Mouse (Mus musculus) MEL (cell line): ENCODE data around the gene Ninl.
A peak's percentile ranks its signal among the peaks of the same experiment; 100 is the strongest.

Source experiments
- BHLHE40 ChIP-seq: IDR thresholded peaks from 2 replicates; pipeline ENCODE4 v1.6.1; 2012; ENCODE audit warnings: low read depth, mild to moderate bottlenecking, inconsistent platforms, low read length, improper control_type of control experiment, borderline replicate concordance
- CHD2 ChIP-seq: IDR thresholded peaks from 2 replicates; pipeline ENCODE4 v1.6.1; 2011; ENCODE audit warnings: low read length, improper control_type of control experiment
- CTCF ChIP-seq, 3 experiments: IDR thresholded peaks in 2 of 3; conservative IDR thresholded peaks in 1 of 3; 2 replicates each; pipeline ENCODE4 v1.5.1; 2011 to 2012; ENCODE audit warnings: low read length in 3 of 3, low read depth in 2 of 3, mild to moderate bottlenecking in 2 of 3, improper control_type of control experiment in 1 of 3, inconsistent platforms in 1 of 3, mixed read lengths in 1 of 3, moderate library complexity in 1 of 3; ENCODE audit not compliant: control insufficient read depth in 1 of 3, insufficient read depth in 1 of 3, poor library complexity in 1 of 3, severe bottlenecking in 1 of 3
- E2F4 ChIP-seq: IDR thresholded peaks from 2 replicates; pipeline ENCODE4 v1.6.1; 2011; ENCODE audit warnings: low read depth, low read length, improper control_type of control experiment, borderline replicate concordance
- ELF1 ChIP-seq: IDR thresholded peaks from 2 replicates; pipeline ENCODE4 v1.6.1; 2014; ENCODE audit warnings: low read depth, mild to moderate bottlenecking, inconsistent platforms, low read length, improper control_type of control experiment, moderate library complexity
- EP300 ChIP-seq, 2 experiments: IDR thresholded peaks; 2 replicates each; pipeline ENCODE4 v1.6.1; 2011; ENCODE audit warnings: improper control_type of control experiment in 2 of 2, low read length in 2 of 2, low read depth in 1 of 2, mild to moderate bottlenecking in 1 of 2
- JUND ChIP-seq: IDR thresholded peaks from 2 replicates; pipeline ENCODE4 v1.6.1; 2011; ENCODE audit warnings: low read depth, mild to moderate bottlenecking, improper control_type of control experiment, low read length
- MYC ChIP-seq: IDR thresholded peaks from 2 replicates; pipeline ENCODE4 v1.6.1; 2011; ENCODE audit warnings: low read depth, mild to moderate bottlenecking, low read length, improper control_type of control experiment, moderate library complexity
- POLR2A ChIP-seq, 2 experiments: IDR thresholded peaks; 2 replicates each; pipeline ENCODE4 v1.6.1; 2011 to 2012; ENCODE audit warnings: low read length in 2 of 2, mild to moderate bottlenecking in 2 of 2, control low read depth in 1 of 2, improper control_type of control experiment in 1 of 2, low read depth in 1 of 2, moderate library complexity in 1 of 2; ENCODE audit not compliant: control insufficient read depth in 1 of 2, insufficient read depth in 1 of 2, poor library complexity in 1 of 2
- SMC3 ChIP-seq: IDR thresholded peaks from 2 replicates; pipeline ENCODE4 v1.6.1; 2011; ENCODE audit warnings: low read depth, low read length, improper control_type of control experiment
- TBP ChIP-seq: IDR thresholded peaks from 2 replicates; pipeline ENCODE4 v1.8.0; 2011; ENCODE audit warnings: low read depth, low read length, improper control_type of control experiment

GRCm38 (mm10) chr2:150887370-150887769 is 151.8 kb downstream of the Ninl start:
- no peak for TF ChIP-seq JUND
- no peak for TF ChIP-seq TBP
- TF ChIP-seq SMC3, result no peak
- TF ChIP-seq CTCF (IDR thresholded peaks at IDR 0.05 in 2 of 3, conservative IDR thresholded peaks at IDR 0.05 in 1 of 3; ENCODE audit: control insufficient read depth in 1 of 3, insufficient read depth in 1 of 3, low read depth in 2 of 3, low read length in 3 of 3, poor library complexity in 1 of 3, severe bottlenecking in 1 of 3), result no peak
- no peak for TF ChIP-seq POLR2A (IDR thresholded peaks at IDR 0.05; ENCODE audit: control insufficient read depth in 1 of 2, insufficient read depth in 1 of 2, low read depth in 1 of 2, low read length in 2 of 2, poor library complexity in 1 of 2)
- TF ChIP-seq BHLHE40, result no peak
- no peak for TF ChIP-seq E2F4
- no peak; a peak in 1 of 4 replicates for TF ChIP-seq EP300 (IDR thresholded peaks at IDR 0.05; ENCODE audit: low read depth in 1 of 2, low read length in 2 of 2)
- no peak for TF ChIP-seq ELF1
- no peak for TF ChIP-seq CHD2
- peak; percentile 58; the same call in 1 of the 2 replicates for TF ChIP-seq MYC
